Mouse (Mus musculus): Measurements from ENCODE around the gene Dnajc6. TPM values are rescaled to one million over a fixed set of nuclear protein-coding genes. Genes with fewer than 3 reads are reported as not detected.

Dnajc6 gene
- polyA plus RNA-seq, 1 experiment = 31.9 TPM

GRCm38 (mm10) chr4:101457176-101457575 lies 39.3 kb upstream of the Dnajc6 start:
- Histone ChIP-seq H3K36me3 (ENCODE audit: control insufficient read depth, insufficient read depth, low read length) (no peaks in the 10 kb centered on the region), H3K4me3 (ENCODE audit: control insufficient read depth, insufficient read depth, low read length) (no peak overlapping the region), H3K27me3 (ENCODE audit: control insufficient read depth, insufficient read depth, low read length) (no peaks in the 10 kb centered on the region), H3K4me1 (replicated peaks; ENCODE audit: control insufficient read depth, insufficient read depth, low read length) (no peaks in the 10 kb centered on the region), H3K27ac (ENCODE audit: control insufficient read depth, insufficient read depth, low read length) (no peak overlapping the region)
- no peak for DNase-seq
- 95% methylated on average over 8 of the region's 8 CpGs for WGBS
- no peak for TF ChIP-seq CTCF (IDR thresholded peaks at IDR 0.05; ENCODE audit: borderline replicate concordance, control insufficient read depth, extremely low read depth, insufficient read depth, low read length, poor library complexity)
- TF ChIP-seq POLR2A (IDR thresholded peaks at IDR 0.05; ENCODE audit: control insufficient read depth, extremely low read depth, insufficient read depth, low read length, poor library complexity) = no peak

GRCm38 (mm10) chr4:101458341-101458740 lies 38.1 kb upstream of the Dnajc6 start:
- DNase-seq = peak; percentile 46
- no peak overlapping the region for H3K4me3 ChIP-seq (ENCODE audit: control insufficient read depth, insufficient read depth, low read length)
- no peaks in the 10 kb centered on the region for H3K36me3 ChIP-seq (ENCODE audit: control insufficient read depth, insufficient read depth, low read length)
- 31% methylated on average over 2 of the region's 2 CpGs for WGBS
- H3K4me1 ChIP-seq (replicated peaks; ENCODE audit: control insufficient read depth, insufficient read depth, low read length) = no peaks in the 10 kb centered on the region
- TF ChIP-seq CTCF (IDR thresholded peaks at IDR 0.05; ENCODE audit: borderline replicate concordance, control insufficient read depth, extremely low read depth, insufficient read depth, low read length, poor library complexity) = 0 out of 2 replicates have a peak, but pooled peaks have one; percentile 27
- TF ChIP-seq POLR2A (IDR thresholded peaks at IDR 0.05; ENCODE audit: control insufficient read depth, extremely low read depth, insufficient read depth, low read length, poor library complexity) = no peak
- no peaks in the 10 kb centered on the region for H3K27me3 ChIP-seq (ENCODE audit: control insufficient read depth, insufficient read depth, low read length)
- no peak overlapping the region for H3K27ac ChIP-seq (ENCODE audit: control insufficient read depth, insufficient read depth, low read length)

- H3K4me3 ChIP-seq (ENCODE audit: control insufficient read depth, insufficient read depth, low read length) = no peak overlapping the region
- WGBS = 85% methylated on average over 4 of the region's 4 CpGs
- no peak for DNase-seq
- H3K36me3 ChIP-seq (ENCODE audit: control insufficient read depth, insufficient read depth, low read length) = no peaks in the 10 kb centered on the region
- H3K4me1 ChIP-seq (replicated peaks; ENCODE audit: control insufficient read depth, insufficient read depth, low read length) = no peaks in the 10 kb centered on the region
- no peaks in the 10 kb centered on the region for H3K27me3 ChIP-seq (ENCODE audit: control insufficient read depth, insufficient read depth, low read length)
- TF ChIP-seq POLR2A (IDR thresholded peaks at IDR 0.05; ENCODE audit: control insufficient read depth, extremely low read depth, insufficient read depth, low read length, poor library complexity) (no peak), CTCF (IDR thresholded peaks at IDR 0.05; ENCODE audit: borderline replicate concordance, control insufficient read depth, extremely low read depth, insufficient read depth, low read length, poor library complexity) (no peak)
- H3K27ac ChIP-seq (ENCODE audit: control insufficient read depth, insufficient read depth, low read length) = no peak overlapping the region
Observed at GRCm38 (mm10) chr4:101459358-101459757, 37.1 kb upstream of the Dnajc6 start.

DNA sequence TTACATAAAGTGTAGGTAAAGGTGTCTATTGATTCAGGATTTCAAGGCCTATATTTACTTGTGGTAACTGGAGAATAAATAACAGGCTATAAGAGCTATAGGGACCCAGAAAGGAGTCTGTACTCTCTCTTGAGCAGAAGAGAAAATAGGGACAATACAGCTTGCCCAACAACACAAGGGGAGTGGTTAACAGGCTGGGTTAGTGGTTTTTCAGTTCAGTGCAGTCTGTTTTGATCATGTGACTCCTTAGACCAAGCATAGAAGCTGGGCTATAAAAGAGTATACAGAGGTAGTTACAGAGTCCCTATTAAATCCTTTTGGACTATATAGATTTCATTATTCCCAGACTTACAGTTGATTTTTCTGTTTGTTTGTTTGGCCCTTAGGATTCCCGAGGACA lies 36.3 kb upstream of the Dnajc6 start:
- H3K27me3 ChIP-seq (ENCODE audit: control insufficient read depth, insufficient read depth, low read length) = no peaks in the 10 kb centered on the region
- WGBS = 93% methylated on average over 1 of the region's 1 CpGs
- no peak for TF ChIP-seq CTCF (IDR thresholded peaks at IDR 0.05; ENCODE audit: borderline replicate concordance, control insufficient read depth, extremely low read depth, insufficient read depth, low read length, poor library complexity)
- no peak for TF ChIP-seq POLR2A (IDR thresholded peaks at IDR 0.05; ENCODE audit: control insufficient read depth, extremely low read depth, insufficient read depth, low read length, poor library complexity)
- no peak overlapping the region for H3K4me3 ChIP-seq (ENCODE audit: control insufficient read depth, insufficient read depth, low read length)
- DNase-seq = no peak
- H3K27ac ChIP-seq (ENCODE audit: control insufficient read depth, insufficient read depth, low read length) = no peak overlapping the region
- no peaks in the 10 kb centered on the region for H3K4me1 ChIP-seq (replicated peaks; ENCODE audit: control insufficient read depth, insufficient read depth, low read length)
- no peaks in the 10 kb centered on the region for H3K36me3 ChIP-seq (ENCODE audit: control insufficient read depth, insufficient read depth, low read length)

- no peak overlapping the region for H3K27ac ChIP-seq (ENCODE audit: control insufficient read depth, insufficient read depth, low read length)
- H3K4me1 ChIP-seq (replicated peaks; ENCODE audit: control insufficient read depth, insufficient read depth, low read length) = peaks cover 4% of the 10 kb centered on the region; the same call in 1 of the 2 replicates
- H3K36me3 ChIP-seq (ENCODE audit: control insufficient read depth, insufficient read depth, low read length) = no peaks in the 10 kb centered on the region
- no peak for TF ChIP-seq CTCF (IDR thresholded peaks at IDR 0.05; ENCODE audit: borderline replicate concordance, control insufficient read depth, extremely low read depth, insufficient read depth, low read length, poor library complexity)
- no peak for TF ChIP-seq POLR2A (IDR thresholded peaks at IDR 0.05; ENCODE audit: control insufficient read depth, extremely low read depth, insufficient read depth, low read length, poor library complexity)
- no peak for DNase-seq
- no peak overlapping the region for H3K4me3 ChIP-seq (ENCODE audit: control insufficient read depth, insufficient read depth, low read length)
- no peaks in the 10 kb centered on the region for H3K27me3 ChIP-seq (ENCODE audit: control insufficient read depth, insufficient read depth, low read length)
- WGBS = 98% methylated on average over 2 of the region's 2 CpGs
Observed at GRCm38 (mm10) chr4:101462065-101462464, 34.4 kb upstream of the Dnajc6 start.

GRCm38 (mm10) chr4:101466264-101466663 lies 30.2 kb upstream of the Dnajc6 start:
- H3K4me1 ChIP-seq (replicated peaks; ENCODE audit: control insufficient read depth, insufficient read depth, low read length) = peaks cover 4% of the 10 kb centered on the region; the same call in 1 of the 2 replicates
- no peak overlapping the region for H3K27ac ChIP-seq (ENCODE audit: control insufficient read depth, insufficient read depth, low read length)
- no peaks in the 10 kb centered on the region for H3K36me3 ChIP-seq (ENCODE audit: control insufficient read depth, insufficient read depth, low read length)
- TF ChIP-seq POLR2A (IDR thresholded peaks at IDR 0.05; ENCODE audit: control insufficient read depth, extremely low read depth, insufficient read depth, low read length, poor library complexity) = no peak
- no peak for TF ChIP-seq CTCF (IDR thresholded peaks at IDR 0.05; ENCODE audit: borderline replicate concordance, control insufficient read depth, extremely low read depth, insufficient read depth, low read length, poor library complexity)
- no peak for DNase-seq
- no peaks in the 10 kb centered on the region for H3K27me3 ChIP-seq (ENCODE audit: control insufficient read depth, insufficient read depth, low read length)
- no peak overlapping the region for H3K4me3 ChIP-seq (ENCODE audit: control insufficient read depth, insufficient read depth, low read length)
- WGBS = 15% methylated on average over 3 of the region's 3 CpGs

DNA sequence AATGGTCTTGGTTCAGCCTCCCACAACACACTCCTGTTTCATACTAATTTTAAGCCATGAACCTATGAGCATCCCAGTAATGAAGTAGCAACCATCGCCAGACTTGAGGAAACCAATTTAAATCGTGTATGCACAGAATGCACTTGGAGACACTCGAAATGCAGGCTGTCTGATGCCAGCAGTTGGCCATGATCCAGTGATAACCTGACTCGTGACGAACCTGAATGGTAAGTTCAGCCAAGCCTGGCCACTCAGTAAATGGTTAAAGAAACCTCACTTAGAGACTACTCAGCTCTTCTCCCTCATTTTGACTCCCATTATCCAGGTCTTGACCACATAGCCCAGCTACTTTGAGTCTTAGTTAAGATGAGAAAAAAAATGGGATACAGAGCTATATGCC lies 27.2 kb upstream of the Dnajc6 start:
- DNase-seq = no peak
- TF ChIP-seq CTCF (IDR thresholded peaks at IDR 0.05; ENCODE audit: borderline replicate concordance, control insufficient read depth, extremely low read depth, insufficient read depth, low read length, poor library complexity) = no peak
- TF ChIP-seq POLR2A (IDR thresholded peaks at IDR 0.05; ENCODE audit: control insufficient read depth, extremely low read depth, insufficient read depth, low read length, poor library complexity) = no peak
- no peaks in the 10 kb centered on the region for H3K36me3 ChIP-seq (ENCODE audit: control insufficient read depth, insufficient read depth, low read length)
- no peak overlapping the region for H3K27ac ChIP-seq (ENCODE audit: control insufficient read depth, insufficient read depth, low read length)
- no peaks in the 10 kb centered on the region for H3K27me3 ChIP-seq (ENCODE audit: control insufficient read depth, insufficient read depth, low read length)
- peaks cover 4% of the 10 kb centered on the region; the same call in 1 of the 2 replicates for H3K4me1 ChIP-seq (replicated peaks; ENCODE audit: control insufficient read depth, insufficient read depth, low read length)
- WGBS = 95% methylated on average over 5 of the region's 5 CpGs
- H3K4me3 ChIP-seq (ENCODE audit: control insufficient read depth, insufficient read depth, low read length) = no peak overlapping the region
